Mouse (Mus musculus) urinary bladder, postnatal 10 days (tissue): ENCODE results near the gene Bsn.
"Not testable (repeated sequence)": the region's sequence is repeated elsewhere in the genome, so short reads cannot be mapped to it uniquely, and the experiment has no call there.

ENCODE experiments used
- DNase-seq: peaks from one replicate; pipeline ENCODE4 v3.0.0; 2022; ENCODE audit warnings: low spot score

The Bsn gene

DNA sequence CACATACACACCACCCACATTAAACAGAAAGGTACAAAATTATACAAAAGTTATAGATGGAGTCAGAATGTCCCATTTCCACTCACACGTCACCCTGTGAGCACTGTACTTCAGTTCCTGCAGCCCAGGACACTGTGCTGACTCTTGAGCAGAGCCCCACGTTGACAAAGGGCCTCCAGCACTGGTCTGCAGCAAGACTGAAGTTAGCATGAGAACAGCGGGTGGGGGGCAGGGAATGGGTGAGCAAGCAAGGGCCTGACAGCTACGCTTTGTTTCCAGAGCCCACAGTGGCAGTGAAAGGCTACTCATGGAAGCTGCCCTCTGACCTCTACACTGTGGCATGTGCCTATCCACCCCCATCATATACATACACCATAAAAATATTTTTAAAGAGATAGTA is 40.4 kb downstream of the Bsn start:
- no peak for DNase-seq

- DNase-seq = no peak
Measured at GRCm38 (mm10) chr9:108147606-108148005, 42.6 kb downstream of the Bsn start.

DNA sequence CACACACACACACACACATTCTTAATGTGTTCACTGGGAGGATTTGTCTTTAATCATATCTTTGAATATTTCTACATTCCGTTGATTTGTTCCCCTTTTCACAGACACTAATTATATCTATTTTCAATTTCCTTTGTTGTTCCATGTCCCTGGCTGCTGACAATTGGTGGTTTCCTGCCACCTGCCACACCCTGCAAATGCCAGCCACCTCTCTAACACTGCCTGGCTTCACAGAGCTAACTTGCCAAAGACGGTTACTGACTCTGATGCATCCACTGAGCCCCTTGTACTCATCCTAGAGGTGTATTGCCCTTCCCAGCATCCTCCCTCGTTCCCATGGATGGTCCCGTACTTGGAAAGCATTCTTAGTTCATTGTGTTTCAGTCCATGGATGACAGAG is 43.7 kb downstream of the Bsn start:
- DNase-seq = no peak

GRCm38 (mm10) chr9:108145740-108146139 is 44.4 kb downstream of the Bsn start:
- DNase-seq = no peak

DNA sequence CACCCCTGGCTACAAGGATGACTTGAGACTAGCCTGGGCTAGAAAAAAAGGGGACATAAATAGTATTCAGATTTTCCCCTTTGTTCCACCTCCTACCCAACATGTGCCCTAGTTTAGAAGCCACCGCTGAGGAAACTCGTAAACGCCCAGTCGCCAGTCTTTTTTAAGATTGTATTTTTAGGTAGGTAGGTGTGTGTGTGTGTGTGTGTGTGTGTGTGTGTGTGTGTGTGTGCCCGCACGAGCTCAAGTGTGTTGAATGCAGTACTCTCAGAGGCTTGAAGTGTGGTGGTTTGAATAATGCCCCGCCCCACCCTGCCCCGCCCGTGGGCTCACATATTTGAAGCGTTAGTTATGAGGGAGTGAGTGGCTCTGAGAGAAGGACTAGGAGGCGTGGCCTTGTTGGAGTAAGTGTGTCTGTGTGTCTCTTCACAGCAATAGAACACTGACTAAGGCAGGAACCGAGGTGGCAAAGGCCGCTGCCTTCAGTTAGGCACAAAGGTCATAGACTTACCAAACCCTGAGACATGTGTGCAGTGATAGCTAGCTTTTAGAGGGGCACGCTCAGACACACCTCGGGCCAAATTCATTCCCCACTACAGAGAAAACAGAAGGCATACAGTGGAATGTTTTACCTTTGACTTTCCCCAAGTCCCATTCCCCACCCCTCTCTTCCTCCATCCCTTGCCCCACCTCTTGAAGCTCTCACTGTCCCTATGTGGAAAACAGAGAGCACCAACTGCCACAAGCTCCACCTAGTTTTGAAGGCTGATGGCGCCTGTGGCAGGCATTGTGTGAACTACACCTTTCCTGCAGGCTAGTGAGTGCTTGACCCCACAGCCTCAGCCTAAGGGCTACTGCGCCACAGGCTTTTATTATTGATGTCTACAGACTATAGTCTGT is 45.6 kb downstream of the Bsn start:
- DNase-seq = no peak

DNA sequence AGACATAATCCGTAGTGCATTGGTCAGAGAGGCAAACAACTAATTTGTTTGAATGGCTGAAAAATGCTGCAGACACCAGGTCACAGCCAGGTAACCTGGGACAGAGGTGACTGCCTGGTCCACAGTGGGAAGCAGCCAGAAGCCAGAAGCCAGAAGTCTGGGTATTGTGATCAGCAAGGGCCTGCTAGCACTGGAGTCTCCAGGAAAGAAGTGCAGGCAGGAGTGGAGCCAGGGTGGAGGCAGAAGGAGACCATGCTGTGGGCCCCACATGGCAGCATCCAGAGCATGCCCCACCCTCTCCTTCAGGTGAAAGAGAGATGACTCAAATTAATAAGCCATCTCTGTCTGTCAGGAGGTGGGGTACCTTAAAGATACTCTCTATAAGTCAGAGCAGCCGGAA is 46.7 kb downstream of the Bsn start:
- no peak for DNase-seq

GRCm38 (mm10) chr9:108141387-108141786 is 48.8 kb downstream of the Bsn start:
- DNase-seq = no peak

GRCm38 (mm10) chr9:108139963-108140695 is 50.1 kb downstream of the Bsn start:
- DNase-seq = no peak

GRCm38 (mm10) chr9:108139169-108139962 is 50.8 kb downstream of the Bsn start:
- no peak for DNase-seq

DNA sequence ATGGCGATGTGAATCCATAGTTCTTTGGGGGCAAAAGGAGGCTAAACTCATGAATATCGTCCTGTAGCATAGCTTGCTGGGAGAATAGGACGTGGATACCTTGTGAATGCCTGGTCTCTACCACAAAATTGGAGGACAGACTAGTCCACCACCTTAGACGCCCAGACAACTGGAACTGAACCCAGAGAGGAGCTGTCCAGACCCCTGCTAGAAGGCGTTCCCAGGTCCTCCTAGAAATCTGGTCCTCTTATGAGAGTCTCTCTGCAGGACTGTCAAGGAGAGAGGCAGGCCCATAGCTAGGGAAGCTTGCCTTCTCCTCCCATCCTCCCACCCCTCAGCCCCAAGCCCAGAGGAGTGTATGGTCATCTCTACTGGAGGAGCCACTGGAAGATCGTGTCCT is 52.1 kb downstream of the Bsn start:
- no peak for DNase-seq

GRCm38 (mm10) chr9:108137523-108137922 is 52.7 kb downstream of the Bsn start:
- no peak for DNase-seq

DNA sequence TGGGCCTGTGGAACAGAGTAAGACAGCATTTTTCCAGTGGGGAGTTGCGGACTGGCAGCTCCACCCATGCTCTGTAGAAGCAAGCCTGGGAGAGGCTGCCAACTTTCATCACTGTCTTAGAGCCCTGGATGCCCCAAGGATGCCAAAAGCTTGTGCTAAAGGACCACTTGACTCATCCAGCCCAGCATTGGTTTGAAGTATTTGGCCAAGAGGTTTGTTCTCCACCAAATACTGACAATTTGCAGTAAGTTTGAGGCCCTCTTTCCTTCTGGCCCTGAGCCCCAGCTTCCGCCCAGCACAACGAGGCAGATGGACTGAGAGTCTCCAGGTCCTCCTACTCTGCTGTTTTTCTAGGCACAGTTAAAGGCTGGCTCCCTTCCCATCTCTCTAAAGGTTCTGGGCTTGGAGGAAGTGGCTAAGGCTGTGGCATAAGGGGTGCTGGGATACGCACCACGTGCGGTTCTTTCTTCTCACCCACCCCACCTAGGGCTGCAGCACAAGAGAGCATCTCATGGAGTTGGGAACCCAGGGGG is 53.2 kb downstream of the Bsn start:
- no peak for DNase-seq

GRCm38 (mm10) chr9:108136225-108136624 is 54.0 kb downstream of the Bsn start:
- no peak for DNase-seq

DNA sequence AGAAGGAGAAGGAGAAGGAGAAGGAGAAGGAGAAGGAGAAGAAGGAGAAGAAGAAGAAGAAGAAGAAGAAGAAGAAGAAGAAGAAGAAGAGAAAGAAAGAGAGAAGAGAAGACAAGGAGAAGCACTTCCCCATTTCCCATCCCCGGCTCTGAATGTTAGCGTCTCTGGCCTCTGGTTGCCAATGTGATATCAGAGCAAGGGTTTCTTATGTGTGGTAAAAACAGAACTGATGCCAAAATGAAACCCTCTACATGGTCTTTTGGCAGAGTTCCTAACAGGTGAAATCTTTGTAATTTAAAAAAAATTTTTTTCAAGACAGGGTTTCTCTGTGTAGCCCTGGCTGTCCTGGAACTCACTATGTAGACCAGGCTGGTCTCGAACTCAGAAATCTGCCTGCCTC is 54.5 kb downstream of the Bsn start:
- DNase-seq = not testable (repeated sequence)

DNA sequence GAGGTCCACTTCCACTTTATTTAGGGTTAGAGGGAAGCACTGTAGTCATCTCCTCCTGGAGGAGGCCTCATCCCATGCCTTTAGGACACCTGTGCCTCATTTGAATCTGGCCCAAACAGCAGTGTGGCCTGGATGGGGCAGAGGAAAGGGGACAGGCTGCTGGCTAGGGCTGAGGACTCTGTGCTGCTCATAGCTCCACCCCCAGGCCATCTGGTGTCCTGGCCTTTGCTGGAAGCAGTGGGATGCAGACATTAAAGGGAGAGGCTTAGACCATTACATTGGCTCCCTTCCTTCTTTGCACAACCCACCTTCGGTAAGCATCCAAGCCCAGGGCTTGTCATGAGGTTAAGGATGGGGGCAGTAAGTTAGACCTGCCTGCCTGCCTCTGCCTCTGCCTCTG is 56.7 kb downstream of the Bsn start:
- no peak for DNase-seq

DNA sequence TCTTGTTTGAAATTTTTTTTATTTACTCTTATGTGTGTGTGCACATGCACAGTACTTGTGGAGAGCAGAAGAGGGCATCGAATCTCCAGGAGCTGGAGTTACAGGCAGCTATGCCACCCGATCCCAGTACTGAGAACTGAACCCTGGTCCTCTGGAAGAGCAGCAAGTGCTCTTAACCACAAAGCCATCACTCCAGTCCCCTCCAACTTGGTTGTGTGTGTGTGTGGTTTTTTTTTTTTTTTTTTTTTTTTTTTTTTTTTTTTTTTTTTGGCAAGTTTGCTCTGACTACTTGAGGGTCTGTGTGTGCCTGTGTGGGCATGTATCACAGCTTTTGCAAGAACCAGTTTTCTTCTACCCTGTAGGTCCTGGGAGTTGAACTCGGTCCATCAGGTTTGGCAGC is 57.8 kb downstream of the Bsn start:
- DNase-seq = no peak

DNA sequence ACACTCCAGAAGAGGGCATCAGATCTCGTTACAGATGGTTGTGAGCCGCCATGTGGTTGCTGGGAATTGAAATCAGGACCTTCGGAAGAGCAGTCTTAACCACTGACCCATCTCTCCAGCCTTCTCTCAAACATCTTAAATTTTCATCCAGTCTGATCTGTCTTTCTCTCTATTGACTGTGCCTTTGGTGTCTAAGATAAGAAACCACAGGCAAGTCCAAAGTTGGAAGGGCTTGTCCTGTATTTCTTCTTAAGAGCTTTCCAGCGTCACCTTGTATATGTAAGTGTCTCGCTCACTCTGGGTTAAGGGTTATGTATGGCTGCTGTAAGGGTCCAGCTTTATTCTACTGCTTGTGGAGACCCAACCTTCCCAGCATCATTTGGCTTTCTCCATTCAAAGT is 58.7 kb downstream of the Bsn start:
- DNase-seq = no peak

- DNase-seq = no peak
Measured at GRCm38 (mm10) chr9:108129042-108129948, 60.9 kb downstream of the Bsn start.

GRCm38 (mm10) chr9:108128248-108128647 is 61.9 kb downstream of the Bsn start:
- no peak for DNase-seq

DNA sequence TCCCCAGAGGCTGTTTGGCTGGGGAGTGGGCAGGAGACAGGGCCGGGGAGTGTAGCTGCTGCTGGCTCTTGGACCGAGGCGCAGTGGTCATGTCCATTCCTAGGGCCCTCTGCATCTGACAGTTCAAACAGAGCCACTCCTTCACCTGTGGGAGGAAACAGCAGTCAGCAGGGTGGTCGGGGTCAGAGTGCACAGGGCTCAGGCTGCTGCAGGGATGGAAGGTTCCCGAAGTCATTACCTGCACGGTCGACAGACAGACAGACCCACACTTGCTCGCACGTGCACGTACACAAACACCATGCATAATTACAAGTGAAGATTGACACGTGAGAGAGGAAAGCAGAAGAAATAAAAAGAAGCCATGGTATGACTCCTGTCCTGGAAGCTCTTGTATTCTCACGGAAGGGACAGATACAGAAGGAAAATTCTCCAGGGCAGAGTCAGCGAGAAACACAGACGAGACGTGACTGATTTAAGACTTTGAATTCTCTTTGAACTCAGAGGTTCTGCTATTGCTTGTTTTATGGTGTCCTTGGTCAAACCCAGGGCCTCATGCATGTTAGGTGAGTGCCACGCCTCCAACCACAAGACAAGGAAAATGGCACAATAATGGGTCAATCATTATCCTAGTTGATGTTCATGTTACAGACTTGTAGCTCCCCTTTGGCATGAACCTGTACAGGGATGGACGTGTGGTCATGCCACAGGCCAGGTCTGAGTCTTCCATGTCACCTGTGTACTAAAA is 63.6 kb downstream of the Bsn start:
- no peak for DNase-seq

- DNase-seq = no peak
Measured at GRCm38 (mm10) chr9:108125731-108126130, 64.5 kb downstream of the Bsn start.
